Mouse (Mus musculus) spleen, adult 2 months (tissue): Measurements from ENCODE around the gene Clpb.

Source experiments
- CTCF ChIP-seq: fragments of 200-500 bp; IDR thresholded peaks from 2 replicates; pipeline ENCODE4 v1.5.1; 2011; ENCODE audit warnings: mild to moderate bottlenecking, inconsistent platforms; ENCODE audit not compliant: insufficient read depth, insufficient read length, insufficient replicate concordance; ENCODE audit errors: extremely low read depth
- POLR2A ChIP-seq: fragments of 200-500 bp; IDR thresholded peaks from 2 replicates; pipeline ENCODE4 v1.6.1; 2011; ENCODE audit warnings: low read depth, low read length, inconsistent platforms

DNA sequence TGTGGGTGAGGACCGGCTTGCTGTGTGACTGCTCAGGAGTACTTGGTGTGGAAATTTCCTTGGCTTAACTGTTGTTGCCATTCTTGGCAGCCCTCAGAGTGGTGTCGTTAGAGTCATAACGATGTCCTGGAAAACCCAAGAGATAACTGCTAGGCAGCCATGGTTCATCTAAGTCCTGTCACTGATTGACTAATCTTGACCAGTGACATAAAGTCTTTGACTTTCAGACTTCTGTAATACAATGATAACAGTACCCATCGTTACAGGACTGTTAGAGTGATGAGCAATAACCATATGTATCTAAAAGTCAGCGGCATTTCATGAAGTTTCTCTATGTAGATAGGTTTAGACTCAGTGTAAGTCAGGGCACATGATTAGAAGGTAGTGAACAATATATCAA lies 46.8 kb downstream of the Clpb start:
- TF ChIP-seq CTCF = no peak
- no peak for TF ChIP-seq POLR2A
